Mouse (Mus musculus) forebrain, embryonic 13.5 days (tissue): Measurements from ENCODE around the gene Cep164. TPM values are rescaled to one million over a fixed set of nuclear protein-coding genes. Genes with fewer than 3 reads are reported as not detected.
"Not testable (repeated sequence)": the region's sequence is repeated elsewhere in the genome, so short reads cannot be mapped to it uniquely, and the experiment has no call there.

Source experiments
- ATAC-seq: fragments of 200-750 bp; cut with Nextera tagmentation; 2 replicates; pipeline ENCODE4 v1.8.0; 2017
- H3K27ac ChIP-seq: fragments of 300-500 bp; sonication (generic); 2 replicates; pipeline ENCODE4 v1.5.1; 2015; ENCODE audit warnings: inconsistent platforms, mild to moderate bottlenecking, moderate library complexity
- H3K27me3 ChIP-seq: fragments of 300-500 bp; sonication (generic); 2 replicates; pipeline ENCODE4 v1.6.1; 2015; ENCODE audit warnings: mild to moderate bottlenecking, inconsistent platforms
- H3K36me3 ChIP-seq: fragments of 300-500 bp; sonication (generic); 2 replicates; pipeline ENCODE4 v1.6.1; 2015; ENCODE audit warnings: mild to moderate bottlenecking, inconsistent platforms; ENCODE audit not compliant: poor library complexity, severe bottlenecking
- H3K4me1 ChIP-seq: fragments of 300-500 bp; sonication (generic); 2 replicates; pipeline ENCODE4 v1.6.1; 2015; ENCODE audit warnings: inconsistent platforms
- H3K4me2 ChIP-seq: fragments of 300-500 bp; sonication (generic); 2 replicates; pipeline ENCODE4 v1.6.1; 2015; ENCODE audit warnings: inconsistent platforms, mild to moderate bottlenecking, moderate library complexity
- H3K4me3 ChIP-seq: fragments of 300-500 bp; sonication (generic); 2 replicates; pipeline ENCODE4 v1.5.1; 2015; ENCODE audit warnings: mild to moderate bottlenecking, inconsistent platforms
- H3K9ac ChIP-seq: fragments of 300-500 bp; sonication (generic); 2 replicates; pipeline ENCODE4 v1.6.1; 2015; ENCODE audit warnings: mild to moderate bottlenecking, inconsistent platforms
- H3K9me3 ChIP-seq: fragments of 300-500 bp; sonication (generic); replicated peaks from 2 replicates; pipeline ENCODE4 v1.6.1; 2016; ENCODE audit warnings: inconsistent platforms
- WGBS: fragments of 180-500 bp; shearing (Covaris S2); methylation state at CpG from one replicate; pipeline ENCODE4 v1.1.7; 2015; 5-methylcytosine and 5-hydroxymethylcytosine counted together
- polyA plus RNA-seq: library from polyadenylated mRNA; unstranded; fragments of >200 nt; fragmentation: Nextera tagmentation; extraction: Ambion mirVana; gene quantifications from 2 replicates; pipeline ENCODE4 v1.2.1, GENCODE M21; 2015

The Cep164 gene
- polyA plus RNA-seq, 1 experiment from 2014 or later, result 19.1 TPM

- Histone ChIP-seq H3K9me3 (no peaks in the 10 kb centered on the region), H3K4me2 (no peak overlapping the region), H3K4me1 (no peaks in the 10 kb centered on the region), H3K27ac (no peak overlapping the region), H3K36me3 (peaks cover 25% of the 10 kb centered on the region), H3K27me3 (no peaks in the 10 kb centered on the region), H3K4me3 (no peak overlapping the region), H3K9ac (no peak overlapping the region)
- 79% methylated on average over 12 of the region's 12 CpGs for WGBS
- ATAC-seq, result no peak
Measured at GRCm38 (mm10) chr9:45783249-45784069, 45.0 kb downstream of the Cep164 start.

- WGBS, result 65% methylated on average over 6 of the region's 6 CpGs
- Histone ChIP-seq H3K9me3 (no peaks in the 10 kb centered on the region), H3K4me2 (no peak overlapping the region), H3K9ac (no peak overlapping the region), H3K4me1 (no peaks in the 10 kb centered on the region), H3K27ac (no peak overlapping the region), H3K4me3 (no peak overlapping the region), H3K27me3 (no peaks in the 10 kb centered on the region), H3K36me3 (peaks cover 54% of the 10 kb centered on the region)
- ATAC-seq, result no peak
Measured at GRCm38 (mm10) chr9:45779201-45779600, 49.3 kb downstream of the Cep164 start.

GRCm38 (mm10) chr9:45776176-45776575 lies 52.3 kb downstream of the Cep164 start:
- H3K36me3 ChIP-seq, result peaks cover 81% of the 10 kb centered on the region
- not testable (repeated sequence) for H3K9me3 ChIP-seq, H3K4me1 ChIP-seq, H3K27ac ChIP-seq, H3K4me2 ChIP-seq, H3K4me3 ChIP-seq, H3K27me3 ChIP-seq, H3K9ac ChIP-seq, ATAC-seq
- 89% methylated on average over 3 of the region's 3 CpGs for WGBS

GRCm38 (mm10) chr9:45774088-45774487 lies 54.4 kb downstream of the Cep164 start:
- 88% methylated on average over 6 of the region's 6 CpGs for WGBS
- no peak for ATAC-seq
- Histone ChIP-seq H3K36me3 (peaks cover 89% of the 10 kb centered on the region), H3K27me3 (no peaks in the 10 kb centered on the region), H3K4me3 (no peak overlapping the region), H3K4me1 (no peaks in the 10 kb centered on the region), H3K9ac (no peak overlapping the region), H3K27ac (no peak overlapping the region), H3K9me3 (no peaks in the 10 kb centered on the region), H3K4me2 (no peak overlapping the region)

- Histone ChIP-seq H3K4me1 (no peaks in the 10 kb centered on the region), H3K9ac (no peak overlapping the region), H3K27ac (no peak overlapping the region), H3K36me3 (peaks cover 64% of the 10 kb centered on the region), H3K27me3 (no peaks in the 10 kb centered on the region), H3K9me3 (no peaks in the 10 kb centered on the region), H3K4me2 (no peak overlapping the region), H3K4me3 (no peak overlapping the region)
- 96% methylated on average over 5 of the region's 5 CpGs for WGBS
- ATAC-seq, result no peak
Measured at GRCm38 (mm10) chr9:45769596-45769995, 58.9 kb downstream of the Cep164 start.

- no peak for ATAC-seq
- peaks cover 52% of the 10 kb centered on the region for H3K36me3 ChIP-seq
- no peak overlapping the region for H3K4me3 ChIP-seq
- no peak overlapping the region for H3K9ac ChIP-seq
- H3K27ac ChIP-seq, result no peak overlapping the region
- no peaks in the 10 kb centered on the region for H3K27me3 ChIP-seq
- no peak overlapping the region for H3K4me2 ChIP-seq
- H3K9me3 ChIP-seq, result no peaks in the 10 kb centered on the region
- H3K4me1 ChIP-seq, result no peaks in the 10 kb centered on the region
- WGBS, result 88% methylated on average over 18 of the region's 18 CpGs
Measured at GRCm38 (mm10) chr9:45768421-45768820, 60.1 kb downstream of the Cep164 start.

- no peak overlapping the region for H3K27ac ChIP-seq
- no peak overlapping the region for H3K4me3 ChIP-seq
- H3K9ac ChIP-seq, result no peak overlapping the region
- no peaks in the 10 kb centered on the region for H3K27me3 ChIP-seq
- no peak for ATAC-seq
- peaks cover 43% of the 10 kb centered on the region for H3K36me3 ChIP-seq
- no peaks in the 10 kb centered on the region for H3K4me1 ChIP-seq
- 92% methylated on average over 8 of the region's 8 CpGs for WGBS
- H3K4me2 ChIP-seq, result no peak overlapping the region
- H3K9me3 ChIP-seq, result no peaks in the 10 kb centered on the region
Measured at GRCm38 (mm10) chr9:45767155-45767554, 61.3 kb downstream of the Cep164 start.

- H3K9ac ChIP-seq, result no peak overlapping the region
- H3K4me3 ChIP-seq, result no peak overlapping the region
- no peak overlapping the region for H3K4me2 ChIP-seq
- no peaks in the 10 kb centered on the region for H3K27me3 ChIP-seq
- H3K36me3 ChIP-seq, result peaks cover 33% of the 10 kb centered on the region
- H3K4me1 ChIP-seq, result no peaks in the 10 kb centered on the region
- no peak overlapping the region for H3K27ac ChIP-seq
- no peak for ATAC-seq
- no peaks in the 10 kb centered on the region for H3K9me3 ChIP-seq
- 86% methylated on average over 6 of the region's 6 CpGs for WGBS
Measured at GRCm38 (mm10) chr9:45766195-45766594, 62.3 kb downstream of the Cep164 start.

- Histone ChIP-seq H3K4me3 (no peak overlapping the region), H3K36me3 (peaks cover 17% of the 10 kb centered on the region), H3K4me2 (no peak overlapping the region), H3K27ac (no peak overlapping the region), H3K27me3 (0 out of 2 replicates have a peak, but pooled peaks cover 11% of the 10 kb centered on the region), H3K9ac (no peak overlapping the region), H3K4me1 (0 out of 2 replicates have a peak, but pooled peaks cover 4% of the 10 kb centered on the region), H3K9me3 (no peaks in the 10 kb centered on the region)
- peak; percentile 77 for ATAC-seq
- 32% methylated on average over 8 of the region's 8 CpGs for WGBS
Measured at GRCm38 (mm10) chr9:45754452-45755091, 73.9 kb downstream of the Cep164 start.

GRCm38 (mm10) chr9:45749917-45750316 lies 78.6 kb downstream of the Cep164 start:
- Histone ChIP-seq H3K4me1 (peaks cover 9% of the 10 kb centered on the region), H3K27ac (no peak overlapping the region), H3K9me3 (no peaks in the 10 kb centered on the region), H3K4me3 (no peak overlapping the region), H3K36me3 (peaks cover 33% of the 10 kb centered on the region), H3K4me2 (no peak overlapping the region), H3K9ac (no peak overlapping the region), H3K27me3 (no peaks in the 10 kb centered on the region)
- ATAC-seq, result no peak
- WGBS, result 97% methylated on average over 4 of the region's 4 CpGs

GRCm38 (mm10) chr9:45745451-45745850 lies 83.0 kb downstream of the Cep164 start:
- Histone ChIP-seq H3K27ac (0 out of 2 replicates have a peak overlapping the region, but pooled peaks have one; percentile 20), H3K27me3 (no peaks in the 10 kb centered on the region), H3K4me3 (no peak overlapping the region), H3K4me1 (peaks cover 9% of the 10 kb centered on the region), H3K4me2 (no peak overlapping the region), H3K36me3 (peaks cover 36% of the 10 kb centered on the region), H3K9me3 (no peaks in the 10 kb centered on the region), H3K9ac (no peak overlapping the region)
- WGBS, result 76% methylated on average over 7 of the region's 7 CpGs
- ATAC-seq, result no peak

- Histone ChIP-seq H3K27me3 (no peaks in the 10 kb centered on the region), H3K9me3 (no peaks in the 10 kb centered on the region), H3K4me3 (no peak overlapping the region), H3K36me3 (peaks cover 12% of the 10 kb centered on the region; the same call in 1 of the 2 replicates), H3K4me2 (no peak overlapping the region), H3K9ac (no peak overlapping the region), H3K27ac (peak overlapping the region; percentile 77), H3K4me1 (peaks cover 31% of the 10 kb centered on the region)
- 66% methylated on average over 2 of the region's 2 CpGs for WGBS
- no peak for ATAC-seq
Measured at GRCm38 (mm10) chr9:45740584-45740980, 87.9 kb downstream of the Cep164 start.
